Mouse (Mus musculus): ENCODE measurements around the gene Rbfox1.

The Rbfox1 gene

DNA sequence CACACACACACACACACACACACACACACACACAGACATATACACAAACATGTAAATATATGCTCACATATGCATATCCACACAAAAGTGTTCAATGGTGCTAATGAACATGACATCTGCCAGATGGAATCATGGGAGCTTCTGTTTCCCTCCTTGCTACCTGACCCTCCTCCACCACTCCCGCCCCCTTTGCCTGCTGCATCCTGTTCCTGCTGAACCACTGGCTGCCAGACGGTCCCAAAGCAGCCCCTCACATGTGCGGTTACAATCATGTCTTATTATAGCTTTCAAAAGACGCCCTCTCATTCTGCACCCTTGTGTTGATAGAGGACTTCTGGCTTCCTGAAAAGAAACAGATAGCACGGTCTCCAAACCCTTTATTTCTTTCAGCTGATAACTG, 563.1 kb downstream of the Rbfox1 start:
- DNase-seq (ENCODE audit: low read depth, low spot score), result no peak

DNA sequence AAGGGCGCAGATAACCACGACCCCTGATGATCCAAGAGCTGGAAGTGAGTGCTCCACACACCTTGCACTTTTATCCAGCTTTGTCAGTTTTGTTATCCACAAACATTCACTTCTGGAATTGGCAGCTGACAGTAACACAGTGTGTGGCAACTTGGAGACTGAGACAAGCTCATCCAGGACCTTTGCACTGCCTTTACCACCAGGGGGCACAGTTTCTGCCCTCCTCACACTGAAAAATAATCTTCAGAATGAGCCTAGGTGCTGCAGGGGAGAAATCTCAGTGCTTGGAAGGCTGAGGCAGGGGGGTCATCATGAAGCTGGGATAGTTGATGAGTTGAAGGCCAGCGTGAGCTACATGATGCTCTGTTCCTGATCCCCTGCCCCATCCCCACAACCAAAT, 570.2 kb downstream of the Rbfox1 start:
- DNase-seq (ENCODE audit: low read depth, low spot score), result peak; percentile 31

DNA sequence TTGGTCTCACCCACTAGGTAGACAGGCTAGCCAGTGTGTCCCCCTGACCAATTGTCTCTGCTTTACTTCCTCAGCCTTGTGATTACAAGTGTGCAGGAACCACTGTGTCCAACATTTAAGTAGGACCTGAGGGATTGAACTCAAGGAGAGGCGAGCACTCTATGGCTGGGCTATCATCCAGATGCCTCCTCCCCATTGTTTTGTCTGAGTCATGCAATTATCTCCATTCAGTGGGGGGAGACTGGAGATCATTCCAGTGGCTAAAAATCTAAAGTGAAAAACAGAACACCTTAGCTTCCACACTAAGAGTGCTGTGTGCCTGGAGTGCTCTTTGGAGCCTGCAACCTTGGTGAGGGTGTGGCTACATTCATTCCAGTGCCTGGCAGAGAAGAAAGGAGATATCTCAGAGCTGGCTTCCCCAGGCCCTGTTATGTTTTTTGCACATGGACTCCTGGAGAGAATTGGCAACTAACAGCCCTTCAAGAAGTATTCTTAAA, 594.0 kb downstream of the Rbfox1 start:
- peak; percentile 13 for DNase-seq (ENCODE audit: low read depth, low spot score)

DNA sequence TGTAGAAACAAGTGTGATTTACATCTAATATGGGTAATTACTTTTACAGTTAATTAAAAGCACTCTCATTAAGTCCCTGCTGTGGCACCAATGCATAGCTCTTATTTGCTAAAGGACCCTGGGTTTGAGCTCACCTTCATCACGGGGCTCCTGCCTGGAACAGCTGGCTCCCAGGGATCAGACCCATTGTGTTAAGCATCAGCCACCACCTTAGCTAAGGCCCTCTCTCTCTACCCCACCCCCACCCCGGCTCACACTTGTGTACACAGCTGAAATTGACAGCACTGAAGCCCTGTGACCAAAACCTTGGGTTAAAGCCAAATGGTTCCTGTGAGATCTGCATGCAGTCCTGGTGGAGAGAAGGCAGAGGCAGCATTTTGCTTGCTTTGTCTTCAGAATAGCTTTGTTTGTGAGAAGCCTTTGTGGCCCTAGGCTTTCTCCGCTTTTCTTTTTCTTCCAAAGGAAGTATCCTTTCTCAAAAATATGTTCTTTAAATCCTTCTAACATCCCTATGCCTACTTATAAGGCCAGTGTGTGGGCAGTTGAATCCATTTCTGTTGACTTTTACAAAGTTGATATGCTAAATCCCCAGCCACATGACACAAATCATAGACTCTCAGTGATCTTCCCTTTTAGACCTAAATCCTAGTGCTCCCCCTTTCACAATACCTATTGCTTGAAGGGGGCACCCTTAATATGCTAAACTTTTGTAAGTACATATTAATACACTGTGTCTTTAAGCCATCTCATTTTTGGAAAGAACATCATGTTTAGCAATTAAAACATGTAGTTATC, 594.7 kb downstream of the Rbfox1 start:
- DNase-seq (ENCODE audit: low read depth, low spot score), result peak; percentile 6

DNA sequence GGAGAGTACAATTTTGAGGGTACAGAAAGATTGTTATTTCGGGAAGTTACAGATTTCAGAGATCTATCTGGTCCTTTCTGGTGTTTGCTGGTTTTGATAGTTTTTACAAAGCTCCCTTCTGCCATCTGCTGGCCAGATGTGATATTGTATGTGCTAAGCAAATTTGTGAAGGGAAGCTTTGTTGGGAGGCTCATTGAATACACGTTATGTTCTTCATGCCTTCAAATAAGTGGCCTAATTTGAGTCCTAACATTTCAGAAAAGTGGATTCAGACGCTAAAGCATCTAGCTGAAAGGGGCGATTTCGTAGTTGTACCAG, 595.2 kb downstream of the Rbfox1 start:
- peak; percentile 57 for DNase-seq (ENCODE audit: low read depth, low spot score)

DNA sequence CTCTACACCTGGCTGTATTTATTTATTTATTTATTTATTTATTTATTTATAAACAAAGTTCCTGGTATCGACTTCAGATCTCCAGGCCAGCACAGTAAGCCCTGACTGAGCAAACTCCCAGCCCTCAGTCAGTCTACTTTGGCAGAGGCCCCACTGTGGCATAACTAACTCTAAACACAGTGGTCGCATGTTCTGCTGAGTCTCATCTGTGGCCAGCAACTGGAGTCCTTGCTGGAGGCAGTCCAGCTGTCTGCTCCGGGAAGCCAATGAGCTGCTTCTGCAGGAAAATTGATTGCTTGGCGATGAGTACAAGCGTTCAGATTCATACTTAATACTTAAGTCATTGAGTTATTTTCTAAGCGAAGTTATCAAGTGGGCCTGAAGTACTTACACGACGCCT, 598.5 kb downstream of the Rbfox1 start:
- no peak for DNase-seq (ENCODE audit: low read depth, low spot score)

DNA sequence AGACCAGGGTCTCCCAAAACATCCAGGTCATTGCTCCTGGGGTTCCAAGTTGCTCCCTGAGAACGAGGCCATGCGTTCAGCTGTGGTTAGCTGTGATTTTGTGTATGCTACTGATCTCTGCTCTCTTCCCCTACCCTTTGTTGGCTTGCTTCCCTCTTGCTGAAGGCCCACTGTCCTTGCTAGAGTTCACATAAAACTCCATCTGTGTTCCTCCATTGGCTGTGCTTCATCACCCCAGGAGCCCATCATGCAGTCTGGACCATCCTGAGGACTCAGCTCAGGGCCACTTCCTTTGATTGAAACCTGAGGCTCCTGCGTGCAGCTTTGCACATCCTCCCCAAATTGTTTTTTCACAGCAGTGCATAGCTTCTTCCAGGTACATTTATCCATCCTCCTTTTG, 600.5 kb downstream of the Rbfox1 start:
- DNase-seq (ENCODE audit: low read depth, low spot score), result no peak

DNA sequence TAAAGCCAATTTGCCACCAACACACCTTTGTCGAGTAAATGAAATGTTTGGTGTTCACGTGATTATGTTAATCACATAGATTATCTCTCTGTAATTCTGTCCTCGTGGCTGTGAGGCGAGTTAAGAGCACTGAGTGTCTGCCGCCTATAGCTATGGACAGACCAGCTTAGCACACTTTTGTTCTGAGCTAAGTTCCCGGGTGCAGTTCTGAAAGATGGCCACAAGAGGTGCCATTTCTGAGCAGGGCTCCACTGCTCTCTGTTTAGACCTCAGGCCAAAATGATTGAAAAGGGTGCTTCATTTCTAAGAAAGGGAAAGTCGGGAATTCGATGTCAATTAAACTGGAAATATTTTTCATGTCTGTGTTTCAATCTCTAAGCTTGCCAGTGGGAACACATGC, 617.1 kb downstream of the Rbfox1 start:
- DNase-seq (ENCODE audit: low read depth, low spot score), result peak; percentile 34

DNA sequence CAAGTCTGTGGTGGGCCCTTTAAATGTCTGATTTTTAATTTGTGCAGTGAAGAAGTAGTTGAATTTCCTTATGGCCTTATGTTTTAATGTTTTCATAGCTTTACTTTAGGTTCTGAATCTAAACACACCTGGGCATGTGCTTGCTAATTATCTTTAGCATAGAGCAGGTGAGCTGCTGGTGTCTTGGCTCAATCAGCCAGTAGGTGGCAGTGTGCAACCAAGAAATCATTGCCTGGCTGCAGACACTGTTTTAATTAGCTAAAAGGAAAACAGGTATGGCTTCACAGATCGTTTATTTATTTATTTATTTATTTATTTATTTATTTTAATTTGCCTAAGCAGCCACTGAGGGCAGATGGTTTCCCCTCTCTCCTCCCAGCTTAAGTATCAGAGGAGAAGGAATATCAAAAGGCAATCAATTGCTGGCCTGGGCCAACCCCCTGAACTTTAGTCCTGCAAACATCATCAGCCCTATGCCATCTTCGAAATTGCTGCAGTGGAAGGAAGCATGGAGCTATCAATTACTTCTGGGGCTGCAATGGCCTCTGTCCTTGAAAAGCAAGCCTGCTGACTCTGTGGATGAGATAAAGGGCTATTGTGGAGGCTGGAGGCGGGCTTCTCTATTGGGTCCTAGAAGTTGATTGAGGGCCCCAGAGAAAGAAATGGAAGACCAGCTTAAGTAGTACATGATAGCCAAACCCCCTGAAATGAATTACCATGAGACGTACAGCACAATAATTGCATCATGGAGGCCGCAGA, 618.6 kb downstream of the Rbfox1 start:
- peak; percentile 39 for DNase-seq (ENCODE audit: low read depth, low spot score)

DNA sequence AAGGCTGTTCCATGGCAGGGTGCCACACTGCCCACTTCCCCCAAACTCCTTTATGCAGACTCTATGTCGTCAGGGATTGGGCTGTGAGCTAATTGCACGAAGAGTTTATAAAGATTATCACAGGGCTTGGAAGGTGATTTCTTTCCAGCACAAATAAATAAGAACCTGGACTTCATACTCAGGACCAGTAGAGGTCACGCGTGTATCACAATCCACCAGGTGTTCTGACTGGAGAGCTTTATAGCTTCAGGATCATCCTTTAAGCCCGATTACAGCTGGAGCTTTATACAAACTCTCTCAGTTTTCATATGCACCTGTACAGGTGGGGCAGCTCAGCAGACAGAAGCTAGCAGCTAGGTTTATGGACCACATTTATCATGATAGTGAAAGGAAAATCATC, 623.8 kb downstream of the Rbfox1 start:
- peak; percentile 3 for DNase-seq (ENCODE audit: low read depth, low spot score)

DNA sequence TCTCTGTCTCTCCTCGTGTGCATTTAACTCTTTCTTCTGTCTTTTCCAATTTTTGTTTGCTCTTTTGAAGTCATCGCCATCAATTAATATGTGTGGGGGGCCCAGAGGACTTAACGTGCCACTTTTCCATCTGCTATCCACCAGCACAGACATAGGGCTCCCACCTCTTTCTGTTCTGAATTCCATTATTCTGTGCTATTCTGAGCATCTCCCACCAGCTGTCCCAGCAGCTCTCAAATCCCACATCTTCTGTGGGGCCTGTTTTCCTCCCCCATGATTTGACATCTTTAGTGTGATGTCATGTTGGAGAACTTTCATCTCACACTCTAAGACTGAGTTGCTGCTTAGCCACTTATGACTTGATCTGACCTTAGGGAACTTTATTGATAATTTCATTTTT, 634.3 kb downstream of the Rbfox1 start:
- no peak for DNase-seq (ENCODE audit: low read depth, low spot score)

DNA sequence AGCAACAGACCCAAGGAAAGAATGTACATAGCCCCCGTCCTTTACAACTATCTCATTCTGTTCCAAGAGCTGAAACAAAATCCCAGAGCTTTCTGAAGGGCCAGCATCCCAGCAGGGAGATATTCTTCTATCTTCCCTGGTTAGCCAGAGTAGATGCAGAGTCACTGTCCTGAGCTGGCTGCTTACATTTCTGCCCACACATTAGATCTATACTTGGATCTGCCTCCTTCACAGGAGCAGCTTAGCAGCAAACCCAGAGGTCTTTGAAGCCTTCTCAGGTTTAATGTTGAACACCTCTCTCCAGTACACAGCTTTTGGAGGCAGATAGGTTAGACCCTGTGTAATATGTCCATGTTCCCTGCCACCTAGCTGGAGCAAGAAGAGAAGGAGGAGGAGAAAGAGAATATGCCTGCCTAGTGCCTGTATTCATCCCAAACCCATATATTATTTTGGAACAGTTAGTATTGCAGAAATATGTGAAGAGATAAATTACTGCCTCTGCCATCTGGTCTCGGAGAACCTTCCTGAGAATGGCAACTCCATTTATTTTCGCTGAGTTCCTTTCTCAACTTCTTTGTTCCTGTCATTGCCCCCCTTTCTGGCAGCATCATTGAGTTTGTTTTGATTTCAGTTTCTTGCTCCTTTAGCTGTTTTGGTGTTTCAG, 640.5 kb downstream of the Rbfox1 start:
- no peak for DNase-seq (ENCODE audit: low read depth, low spot score)

DNA sequence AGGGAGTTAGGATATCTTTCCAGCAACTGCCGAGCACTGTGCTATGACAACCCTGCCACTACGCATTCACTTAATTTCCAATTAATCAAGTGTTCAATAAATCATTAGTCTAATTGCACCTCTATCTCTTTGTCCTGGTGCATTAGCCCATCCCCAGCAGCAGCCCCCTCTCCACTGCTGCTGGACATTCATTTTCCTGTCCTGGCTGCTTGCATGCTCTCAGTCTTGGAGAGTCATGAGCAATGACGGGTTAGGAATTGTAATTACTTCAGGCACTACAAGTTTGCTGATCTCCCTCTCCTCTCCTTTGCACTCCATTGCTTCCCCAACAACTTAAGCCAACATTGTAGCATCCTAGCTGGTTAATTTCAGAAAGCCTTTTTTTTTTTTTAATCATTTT, 646.3 kb downstream of the Rbfox1 start:
- DNase-seq (ENCODE audit: low read depth, low spot score), result no peak

DNA sequence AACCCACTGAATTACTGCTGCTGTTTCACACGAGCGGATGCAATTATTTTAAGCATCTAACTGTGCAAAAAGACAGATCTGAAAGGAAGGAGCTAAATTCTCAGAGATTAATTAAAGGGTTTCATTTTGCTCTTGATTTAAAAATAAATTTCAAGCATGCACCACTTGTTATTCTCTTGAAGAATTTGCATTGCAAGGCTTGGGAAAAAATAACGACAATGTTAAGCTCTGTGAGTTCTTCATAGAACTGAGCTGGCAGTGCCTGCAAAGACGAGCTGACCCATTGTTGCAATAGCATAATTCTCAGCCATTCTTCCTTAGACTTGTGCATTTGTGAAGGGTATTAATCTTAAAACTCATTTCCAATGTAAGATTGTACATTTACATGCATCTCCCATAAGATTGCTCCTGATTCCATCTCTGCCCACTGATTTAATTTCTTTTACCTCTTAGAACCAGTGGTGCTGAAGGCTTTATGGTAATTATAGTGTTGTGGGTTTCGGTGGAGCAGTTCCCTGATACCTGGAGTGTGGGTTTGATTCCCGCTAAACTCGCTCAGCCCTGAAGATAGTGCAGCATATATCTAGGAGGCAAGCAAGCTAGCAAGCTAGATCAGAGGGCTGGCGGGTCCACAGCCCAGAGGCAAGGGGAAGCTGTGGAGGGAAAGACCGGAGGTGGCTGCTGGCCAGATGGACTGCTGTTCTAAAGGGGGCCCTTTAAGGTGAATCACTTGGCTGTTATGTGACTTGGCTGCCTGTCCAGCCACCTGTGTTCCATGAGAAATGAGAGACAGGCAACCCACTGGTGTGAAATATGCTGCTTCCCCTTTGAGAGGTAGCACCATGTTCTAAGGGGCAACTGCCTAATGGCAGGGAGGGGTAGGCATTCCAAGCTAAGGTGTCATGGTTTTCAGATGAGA, 647.2 kb downstream of the Rbfox1 start:
- no peak for DNase-seq (ENCODE audit: low read depth, low spot score)

DNA sequence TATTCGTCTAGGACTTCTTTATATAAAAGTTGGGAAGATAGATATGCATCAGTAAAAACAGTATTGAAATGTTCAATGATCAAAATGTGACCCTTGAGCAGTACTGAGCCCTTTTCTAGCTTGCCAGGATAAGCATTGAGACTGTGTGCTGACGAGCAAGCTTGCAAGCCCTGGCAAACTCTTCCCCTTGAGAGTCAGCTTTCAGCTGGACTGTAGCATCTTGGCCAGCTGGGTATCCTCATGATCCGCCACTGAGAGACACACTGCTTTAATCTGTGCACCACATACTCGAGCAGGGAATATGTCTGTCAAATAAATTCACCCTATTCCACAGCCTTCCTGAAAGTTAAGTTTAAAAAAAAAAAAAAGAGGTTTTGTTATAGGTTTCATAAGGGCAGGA, 670.6 kb downstream of the Rbfox1 start:
- DNase-seq (ENCODE audit: low read depth, low spot score), result no peak

DNA sequence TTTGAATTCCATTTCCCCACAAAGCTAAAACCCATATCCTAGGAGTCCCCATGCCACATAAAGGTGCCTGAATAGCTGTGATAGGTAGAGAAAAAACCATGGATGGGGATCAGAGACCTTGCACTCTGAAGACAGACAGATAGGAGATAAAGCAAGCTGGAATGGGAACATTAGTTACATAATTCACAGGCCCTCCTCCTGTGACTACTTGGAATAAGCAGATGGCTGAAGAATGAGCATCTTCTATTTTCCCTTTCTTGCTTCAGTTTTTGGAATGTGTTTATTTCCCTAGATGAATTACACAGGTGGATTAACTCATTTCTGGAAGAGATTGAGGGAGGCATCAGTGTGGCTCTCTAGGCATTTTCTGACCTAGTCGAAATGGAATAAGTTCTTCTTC, 672.6 kb downstream of the Rbfox1 start:
- DNase-seq (ENCODE audit: low read depth, low spot score), result no peak

DNA sequence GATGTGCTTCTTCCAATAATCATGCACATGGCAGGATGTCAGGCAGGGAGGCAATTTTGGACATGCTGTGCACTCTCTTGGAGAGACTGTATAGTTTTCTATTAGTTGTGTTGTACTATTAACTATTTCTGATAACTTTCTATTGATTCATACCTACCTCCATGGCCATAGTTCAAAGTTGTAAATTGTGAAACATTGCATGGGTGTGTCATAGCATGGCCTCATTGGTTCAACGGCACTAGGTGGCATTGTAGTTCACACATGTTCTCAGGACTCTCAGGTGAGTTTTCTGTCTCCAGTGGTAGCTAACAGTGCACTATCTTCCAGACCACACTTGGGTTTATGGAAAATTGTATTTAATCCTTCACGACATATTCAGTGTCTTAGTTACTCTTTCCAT, 699.5 kb downstream of the Rbfox1 start:
- DNase-seq (ENCODE audit: low read depth, low spot score), result no peak

DNA sequence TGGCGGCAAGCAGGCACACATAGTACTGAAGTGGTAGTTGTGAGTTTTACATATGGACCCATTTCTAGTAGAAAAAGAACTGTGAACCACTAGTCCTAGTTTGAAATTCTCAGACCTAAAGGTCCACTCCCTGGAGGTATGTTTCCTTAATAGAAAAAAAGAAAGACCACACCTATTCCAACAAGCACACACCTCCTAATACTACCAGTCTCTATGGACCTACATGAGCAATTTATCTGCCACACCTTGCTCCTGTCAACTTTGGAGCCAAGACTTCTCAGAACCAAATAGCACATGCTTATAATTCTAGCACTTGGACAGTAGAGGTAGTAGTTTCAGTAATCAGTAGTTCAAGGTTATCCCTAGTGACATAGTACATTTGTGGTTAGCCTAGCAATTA, 700.0 kb downstream of the Rbfox1 start:
- no peak for DNase-seq (ENCODE audit: low read depth, low spot score)

DNA sequence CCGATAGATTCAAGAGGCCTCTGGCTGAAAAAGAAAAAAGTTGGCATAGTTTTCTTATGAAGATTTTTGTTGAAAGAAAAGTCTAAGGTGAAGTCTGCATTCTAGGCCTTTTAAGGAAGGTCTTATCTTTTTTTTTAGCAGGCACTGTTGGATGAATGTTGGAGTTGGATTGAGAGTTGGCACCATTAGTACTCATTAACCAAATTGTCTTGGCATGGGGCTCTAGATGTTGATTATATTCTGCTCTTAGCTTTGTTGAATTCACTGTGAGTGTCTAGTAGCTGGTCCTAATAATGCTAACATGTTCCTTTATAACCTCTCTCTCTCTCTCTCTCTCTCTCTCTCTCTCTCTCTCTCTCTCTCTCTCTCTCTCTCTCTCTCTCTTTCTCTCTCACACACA, 731.4 kb downstream of the Rbfox1 start:
- no peak for DNase-seq (ENCODE audit: low read depth, low spot score)

DNA sequence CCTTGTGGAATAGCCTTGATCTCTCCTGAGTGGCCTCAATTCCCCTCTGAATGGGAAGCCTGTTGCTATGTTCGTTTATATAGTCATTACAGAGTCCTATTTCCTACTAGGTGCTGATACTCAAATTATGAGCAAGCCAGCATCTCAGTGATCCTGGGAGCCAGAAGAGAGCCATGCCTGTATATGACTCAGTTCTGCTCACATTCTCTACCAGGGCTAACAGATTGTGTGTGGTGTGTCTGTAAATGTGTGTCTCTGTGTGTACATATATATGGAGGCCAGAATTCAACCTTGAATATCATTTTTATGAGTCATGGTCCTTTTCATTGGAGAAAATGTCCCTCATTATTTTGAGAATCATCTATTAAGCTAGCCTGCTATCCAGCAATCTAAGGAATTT, 755.2 kb downstream of the Rbfox1 start:
- DNase-seq (ENCODE audit: low read depth, low spot score), result no peak

DNA sequence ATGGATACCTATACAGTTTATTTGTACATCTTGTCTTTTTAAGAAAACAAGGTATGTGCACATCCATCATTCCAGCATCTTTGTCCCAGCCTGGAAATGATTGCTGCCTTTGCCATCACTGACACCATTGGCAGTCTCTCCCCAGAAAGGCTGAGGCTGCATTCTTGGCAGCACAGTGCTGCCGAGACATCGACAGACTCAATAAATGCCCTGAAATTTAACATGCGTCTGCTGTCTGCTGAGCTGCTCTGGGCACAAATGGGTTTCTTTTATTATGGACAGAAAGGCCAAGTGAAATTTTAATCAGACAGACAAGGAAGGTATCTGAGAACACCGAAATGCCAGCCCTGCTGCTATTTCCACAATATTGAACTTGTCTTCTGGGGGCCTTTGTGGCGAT, 761.8 kb downstream of the Rbfox1 start:
- DNase-seq (ENCODE audit: low read depth, low spot score), result no peak

DNA sequence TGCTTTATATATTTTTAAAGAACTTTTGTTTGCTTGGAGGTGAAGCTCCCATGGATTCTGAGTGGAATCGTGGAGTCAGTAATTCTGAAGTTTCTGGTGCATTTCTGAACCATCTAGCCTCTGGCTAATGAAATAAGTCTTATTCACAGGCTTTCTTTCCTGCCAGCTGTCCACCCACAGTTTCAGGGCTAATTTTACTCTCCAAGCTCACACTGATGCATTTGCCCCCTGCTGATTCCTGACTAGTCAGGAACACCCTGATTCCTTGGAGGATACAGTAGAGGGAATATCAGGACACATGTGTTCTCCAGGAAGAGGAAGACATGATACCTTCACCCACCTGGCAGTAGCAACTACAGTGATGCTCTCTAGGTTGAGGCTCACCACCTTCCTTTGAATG, 763.6 kb downstream of the Rbfox1 start:
- no peak for DNase-seq (ENCODE audit: low read depth, low spot score)
